Mouse (Mus musculus) megakaryocyte, embryonic 14.5 days (primary cell): ENCODE results near the gene Tespa1. TPM values are rescaled to one million over a fixed set of nuclear protein-coding genes. Genes with fewer than 3 reads are reported as not detected.
"Not testable (repeated sequence)": the region's sequence is repeated elsewhere in the genome, so short reads cannot be mapped to it uniquely, and the experiment has no call there.

Source experiments
- H3K27me3 ChIP-seq: replicated peaks from 2 replicates; pipeline ENCODE3; 2012; ENCODE audit warnings: inconsistent platforms
- H3K36me3 ChIP-seq: replicated peaks from 2 replicates; pipeline ENCODE3; 2012; ENCODE audit warnings: low read length, inconsistent platforms, mixed read lengths
- H3K4me1 ChIP-seq: 2 replicates; pipeline ENCODE4 v1.6.1; 2012; ENCODE audit warnings: inconsistent platforms
- H3K4me3 ChIP-seq: replicated peaks from 2 replicates; pipeline ENCODE3; 2012; ENCODE audit warnings: moderate library complexity, mild to moderate bottlenecking, inconsistent platforms
- H3K9me3 ChIP-seq: 2 replicates; pipeline ENCODE4 v1.6.1; 2012; ENCODE audit warnings: inconsistent platforms
- FLI1 ChIP-seq: IDR thresholded peaks from 2 replicates; pipeline ENCODE4 v1.6.1; 2012; ENCODE audit warnings: low read length, inconsistent platforms, mixed read lengths
- GATA1 ChIP-seq: IDR thresholded peaks from 3 replicates; pipeline ENCODE4 v1.6.1; 2012; ENCODE audit warnings: mixed read lengths, low read length, inconsistent platforms, borderline replicate concordance
- polyA plus RNA-seq: library from polyadenylated mRNA; stranded (reverse); fragments of >175 nt; gene quantifications from 2 replicates; pipeline ENCODE4 v1.2.3, GENCODE M21; 2012; ENCODE audit warnings: low replicate concordance; ENCODE audit not compliant: insufficient read depth

Gene Tespa1
- polyA plus RNA-seq, 1 experiment = 0.50 TPM

DNA sequence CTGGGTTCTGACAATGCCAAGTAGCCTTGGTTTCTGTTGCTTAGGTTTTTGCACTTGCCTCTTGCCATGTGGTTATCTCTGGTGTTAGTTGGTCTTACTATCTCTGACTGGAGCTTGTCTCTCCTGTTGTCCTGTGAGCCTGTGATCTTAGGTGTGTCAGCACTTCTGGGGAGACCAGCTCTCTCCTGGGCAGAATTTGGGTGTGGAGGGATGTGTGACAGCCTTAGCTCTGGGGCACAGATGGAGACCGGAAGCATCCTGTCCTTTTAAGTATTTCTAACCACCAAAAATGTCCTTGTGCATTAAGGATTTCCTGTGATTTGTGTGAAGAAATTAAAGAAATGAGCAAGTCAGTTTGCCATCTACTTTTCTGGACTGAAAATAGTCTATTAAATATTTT, 21.4 kb downstream of the Tespa1 start:
- Histone ChIP-seq H3K9me3 (no peaks in the 10 kb centered on the region), H3K27me3 (no peaks in the 10 kb centered on the region), H3K4me1 (peaks cover 16% of the 10 kb centered on the region; the same call in 1 of the 2 replicates), H3K36me3 (no peaks in the 10 kb centered on the region), H3K4me3 (no peak overlapping the region)
- TF ChIP-seq FLI1 = no peak
- TF ChIP-seq GATA1 = no peak

DNA sequence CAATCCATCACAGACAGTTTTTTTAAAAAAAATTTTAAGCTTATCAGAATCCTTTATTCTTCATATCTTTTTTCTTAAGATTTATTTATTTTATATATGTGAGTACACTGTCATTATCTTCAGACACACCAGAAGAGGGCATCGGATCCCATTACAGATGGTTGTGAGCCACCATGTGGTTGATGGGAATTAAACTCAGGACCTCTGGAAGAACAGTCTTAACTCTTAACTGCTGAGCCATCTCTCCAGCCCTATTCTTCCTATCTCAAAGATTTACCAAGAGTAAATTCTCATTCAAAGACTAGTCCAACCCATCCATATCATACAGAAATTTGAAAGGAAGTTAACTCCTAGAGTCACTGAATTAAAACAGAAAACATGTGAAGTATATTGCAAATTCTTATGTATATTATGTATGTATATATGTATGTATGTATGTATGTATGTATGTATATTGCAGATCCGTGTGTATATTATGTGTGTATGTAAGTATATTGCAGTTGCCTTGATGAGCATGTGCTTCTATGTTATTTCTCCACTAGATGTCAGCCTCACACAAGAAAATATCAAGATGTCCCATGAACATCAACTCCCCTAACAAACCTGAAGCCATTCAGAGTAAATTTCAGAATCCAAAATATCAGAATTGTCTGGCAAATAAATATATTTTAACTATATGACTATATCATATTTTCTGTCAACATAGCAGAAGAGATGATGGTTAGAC, 40.9 kb downstream of the Tespa1 start:
- H3K4me1 ChIP-seq = no peaks in the 10 kb centered on the region
- no peak for TF ChIP-seq FLI1
- no peaks in the 10 kb centered on the region for H3K36me3 ChIP-seq
- H3K9me3 ChIP-seq = no peaks in the 10 kb centered on the region
- no peak overlapping the region for H3K4me3 ChIP-seq
- no peaks in the 10 kb centered on the region for H3K27me3 ChIP-seq

DNA sequence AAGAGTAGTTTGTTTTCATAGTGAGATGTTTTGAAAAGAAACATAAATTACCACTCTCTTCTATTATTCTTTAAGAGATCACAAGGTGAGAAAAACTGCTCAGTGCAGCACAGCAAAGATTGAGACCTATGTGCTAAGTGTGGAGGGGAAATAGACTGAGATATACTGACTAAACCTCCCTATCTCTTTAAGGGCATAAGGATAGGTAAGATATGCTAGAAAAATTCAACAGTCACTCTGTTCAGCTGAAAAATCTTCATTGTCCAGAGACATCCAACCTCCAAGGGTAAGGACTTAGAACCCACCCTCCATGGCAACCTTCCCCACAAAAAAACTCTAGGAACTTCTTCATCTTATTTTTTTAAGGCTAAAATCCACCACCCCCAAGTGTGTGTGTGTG, 42.1 kb downstream of the Tespa1 start:
- H3K27me3 ChIP-seq = no peaks in the 10 kb centered on the region
- H3K9me3 ChIP-seq = no peaks in the 10 kb centered on the region
- H3K4me1 ChIP-seq = no peaks in the 10 kb centered on the region
- TF ChIP-seq GATA1 = no peak
- no peak for TF ChIP-seq FLI1
- H3K4me3 ChIP-seq = no peak overlapping the region
- no peaks in the 10 kb centered on the region for H3K36me3 ChIP-seq

- TF ChIP-seq GATA1 = no peak
- TF ChIP-seq FLI1 = no peak
- Histone ChIP-seq H3K4me1 (no peaks in the 10 kb centered on the region), H3K9me3 (no peaks in the 10 kb centered on the region), H3K36me3 (no peaks in the 10 kb centered on the region), H3K27me3 (no peaks in the 10 kb centered on the region), H3K4me3 (no peak overlapping the region)
Measured at GRCm38 (mm10) chr10:130368384-130368783, 45.7 kb downstream of the Tespa1 start.

DNA sequence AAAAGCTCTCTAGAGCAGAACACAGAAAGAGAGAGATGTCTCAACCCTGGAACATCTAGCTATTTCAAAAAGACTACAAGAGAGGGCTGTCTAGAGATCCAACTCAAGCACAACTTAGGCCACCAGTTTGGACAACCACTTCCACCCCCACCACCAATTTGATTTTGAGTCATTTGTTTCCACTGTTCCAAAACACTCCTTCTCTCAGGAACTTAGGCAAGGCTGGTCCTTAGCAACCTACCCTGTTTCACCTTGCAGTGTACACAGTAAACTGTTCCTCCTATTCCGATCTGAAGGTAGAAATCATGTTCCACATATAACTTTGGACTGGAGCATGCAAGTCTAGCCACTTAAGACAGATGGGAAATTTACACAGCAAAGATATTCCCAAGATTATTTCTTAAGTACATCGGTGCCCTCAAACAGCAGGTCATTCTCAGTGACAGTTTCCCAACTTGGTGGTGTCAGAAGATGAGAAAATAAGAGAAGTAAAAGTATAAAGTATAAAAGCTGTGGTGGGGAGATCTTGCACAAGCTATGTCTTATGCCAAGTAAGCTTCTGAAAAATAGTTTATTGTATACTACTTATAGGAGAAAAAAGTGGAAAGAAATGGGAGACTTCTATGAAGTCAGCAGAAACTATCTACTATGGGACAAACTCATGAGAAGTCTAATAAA, 47.5 kb downstream of the Tespa1 start:
- Histone ChIP-seq H3K4me3 (no peak overlapping the region), H3K36me3 (no peaks in the 10 kb centered on the region), H3K9me3 (no peaks in the 10 kb centered on the region), H3K27me3 (no peaks in the 10 kb centered on the region), H3K4me1 (no peaks in the 10 kb centered on the region)
- no peak for TF ChIP-seq FLI1
- TF ChIP-seq GATA1 = no peak

- TF ChIP-seq GATA1 (no peak), FLI1 (no peak)
- Histone ChIP-seq H3K4me3 (no peak overlapping the region), H3K27me3 (no peaks in the 10 kb centered on the region), H3K36me3 (no peaks in the 10 kb centered on the region), H3K9me3 (no peaks in the 10 kb centered on the region), H3K4me1 (no peaks in the 10 kb centered on the region)
Measured at GRCm38 (mm10) chr10:130371644-130372043, 49.0 kb downstream of the Tespa1 start.

- no peaks in the 10 kb centered on the region for H3K36me3 ChIP-seq
- no peaks in the 10 kb centered on the region for H3K4me1 ChIP-seq
- H3K9me3 ChIP-seq = no peaks in the 10 kb centered on the region
- H3K27me3 ChIP-seq = no peaks in the 10 kb centered on the region
- H3K4me3 ChIP-seq = no peak overlapping the region
- TF ChIP-seq GATA1 = no peak
Measured at GRCm38 (mm10) chr10:130372491-130373173, 50.0 kb downstream of the Tespa1 start.

DNA sequence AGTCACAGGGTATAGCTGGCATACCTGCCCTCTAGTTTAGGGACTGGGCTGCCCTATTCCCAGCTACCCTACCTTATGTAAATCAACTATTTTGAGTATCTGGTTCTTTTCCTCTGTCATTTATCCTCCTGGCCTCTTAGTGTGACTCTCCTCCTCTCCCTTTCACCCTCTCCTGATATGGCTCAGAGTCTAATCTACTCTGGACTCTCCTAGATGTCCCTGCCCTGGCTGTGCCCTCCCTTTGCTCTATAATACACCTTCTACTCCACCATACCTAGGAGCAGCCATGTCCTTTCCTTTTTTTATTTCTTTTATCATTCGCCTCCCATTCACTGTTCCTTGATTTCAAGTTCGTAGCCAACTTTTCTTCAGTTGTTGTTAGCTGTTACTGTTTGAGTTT, 52.5 kb downstream of the Tespa1 start:
- TF ChIP-seq GATA1 = no peak
- TF ChIP-seq FLI1 = no peak
- no peaks in the 10 kb centered on the region for H3K36me3 ChIP-seq
- H3K4me3 ChIP-seq = no peak overlapping the region
- H3K27me3 ChIP-seq = no peaks in the 10 kb centered on the region
- H3K4me1 ChIP-seq = 0 out of 2 replicates have a peak, but pooled peaks cover 3% of the 10 kb centered on the region
- H3K9me3 ChIP-seq = no peaks in the 10 kb centered on the region

GRCm38 (mm10) chr10:130394232-130394631, 71.6 kb downstream of the Tespa1 start, which contains the start of gene Vmn2r84:
Vmn2r84 (minus strand) TSS chr10:130394332.
- Histone ChIP-seq H3K27me3 (no peaks in the 10 kb centered on the region), H3K9me3 (no peaks in the 10 kb centered on the region), H3K36me3 (no peaks in the 10 kb centered on the region), H3K4me1 (no peaks in the 10 kb centered on the region), H3K4me3 (no peak within 1 kb of the TSS)
- TF ChIP-seq GATA1 (no peak), FLI1 (no peak)

DNA sequence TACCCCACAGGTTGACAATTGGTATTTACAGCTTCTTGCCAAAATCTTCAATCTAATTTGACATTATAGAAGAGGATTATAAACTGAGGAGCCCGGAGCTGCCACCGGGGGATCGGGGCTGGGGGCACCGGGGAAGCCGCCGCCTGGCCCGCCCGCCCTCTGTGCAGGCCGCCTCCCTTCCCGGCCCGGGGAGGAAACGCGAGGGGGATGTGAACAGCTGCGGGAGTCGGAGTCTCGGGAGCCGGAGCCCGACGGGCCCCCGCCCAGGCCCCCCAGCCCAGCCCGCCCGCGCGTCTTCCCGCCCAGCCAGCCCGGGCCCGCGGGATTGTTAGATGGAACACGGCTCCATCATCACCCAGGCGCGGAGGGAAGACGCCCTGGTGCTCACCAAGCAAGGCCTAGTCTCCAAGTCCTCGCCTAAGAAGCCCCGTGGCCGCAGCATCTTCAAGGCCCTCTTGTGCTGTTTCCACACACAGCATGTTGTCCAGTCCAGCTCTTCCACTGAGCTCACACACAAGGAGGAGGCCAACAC, 89.6 kb downstream of the Tespa1 start:
- not testable (repeated sequence) for H3K36me3 ChIP-seq, H3K27me3 ChIP-seq, H3K4me3 ChIP-seq, H3K4me1 ChIP-seq, H3K9me3 ChIP-seq

Other genes with a start within 250 kb of the Tespa1 start
- gene Olfr823, start 207.5 kb upstream of the Tespa1 start, polyA plus RNA-seq = not detected in 2 replicates
- not detected in 2 replicates for gene Olfr824, start 192.9 kb upstream of the Tespa1 start, polyA plus RNA-seq
- 0.47 TPM in 1 of 2 replicates, not detected in the other for gene Olfr825, start 156.1 kb upstream of the Tespa1 start, polyA plus RNA-seq
- not detected in 2 replicates for gene Olfr826, start 138.7 kb upstream of the Tespa1 start, polyA plus RNA-seq
- gene Olfr827, start 108.5 kb upstream of the Tespa1 start, polyA plus RNA-seq = not detected in 2 replicates
- gene Neurod4, start 42.6 kb upstream of the Tespa1 start, polyA plus RNA-seq = not detected in 2 replicates
- not detected in 2 replicates for gene Vmn2r84, start 71.5 kb downstream of the Tespa1 start, polyA plus RNA-seq
- gene Vmn2r85, start 106.8 kb downstream of the Tespa1 start, polyA plus RNA-seq = not detected in 2 replicates
- gene Vmn2r86, start 133.2 kb downstream of the Tespa1 start, polyA plus RNA-seq = not detected in 2 replicates
- gene Vmn2r87, start 174.5 kb downstream of the Tespa1 start, polyA plus RNA-seq = not detected in 2 replicates